Mouse (Mus musculus): Measurements from ENCODE around the gene Chrna9. TPM values are rescaled to one million over a fixed set of nuclear protein-coding genes. Genes with fewer than 3 reads are reported as not detected.
A peak's percentile ranks its signal among the peaks of the same experiment; 100 is the strongest.

Chrna9 gene
- polyA plus RNA-seq, 2 experiments, result 0.45 TPM; not detected in 1

DNA sequence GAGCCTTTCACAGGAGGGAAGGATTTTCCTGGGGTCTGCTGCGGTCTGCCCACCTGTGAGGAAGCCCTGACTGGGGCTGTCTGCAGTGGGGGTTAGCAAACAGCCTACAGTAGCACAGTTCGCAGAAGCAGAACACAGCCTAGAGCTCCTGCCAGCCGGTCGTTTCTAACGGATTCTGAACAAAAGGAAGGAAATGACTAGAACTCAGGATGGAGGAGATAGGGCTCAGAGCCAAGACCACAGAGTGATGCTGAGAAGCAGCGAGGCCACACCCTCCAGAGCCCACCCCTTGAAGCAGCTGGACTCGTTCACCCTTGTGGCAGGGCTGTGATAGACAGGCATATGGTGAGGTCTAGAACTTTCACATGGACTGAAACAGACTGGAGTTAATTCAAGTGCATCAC, 33.9 kb upstream of the Chrna9 start:
- DNase-seq (ENCODE audit: low spot score), result peak; percentile 45
- peaks cover 15% of the 10 kb centered on the region; the same call in 1 of the 2 replicates for H3K9me3 ChIP-seq (ENCODE audit: control insufficient read depth, low read length)

DNA sequence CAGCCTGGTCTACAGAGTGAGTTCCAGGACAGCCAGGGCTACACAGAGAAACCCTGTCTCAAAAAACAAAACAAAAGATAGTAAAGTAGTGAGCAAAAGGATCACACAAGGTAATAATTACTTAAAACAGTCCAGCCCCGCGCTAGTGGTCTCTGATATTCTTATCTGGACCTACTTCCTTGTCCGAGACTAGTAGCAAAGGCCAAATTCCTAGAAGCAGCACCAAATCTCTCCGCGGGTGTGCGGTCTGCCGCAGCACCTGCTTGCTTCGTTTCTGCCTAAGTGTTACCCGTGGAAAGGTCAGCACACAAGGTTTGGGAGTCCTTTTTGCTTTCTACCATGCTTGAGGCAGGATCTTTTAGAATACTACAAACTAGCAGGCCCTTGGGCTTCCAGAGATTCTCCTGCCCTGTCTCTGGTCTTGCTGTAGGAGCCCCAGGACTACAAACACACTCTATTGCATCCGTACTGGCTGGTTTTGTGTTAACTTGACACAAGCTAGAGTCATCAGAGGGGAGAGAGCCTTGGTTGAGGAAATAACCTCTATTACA, 32.8 kb upstream of the Chrna9 start:
- Histone ChIP-seq H3K36me3 (ENCODE audit: control insufficient read depth, insufficient read depth, low read length) (no peaks in the 10 kb centered on the region), H3K4me3 (replicated peaks; ENCODE audit: low read length) (no peak overlapping the region), H3K9ac (ENCODE audit: low read depth, low read length, severe bottlenecking) (no peak overlapping the region), H3K27ac (replicated peaks; ENCODE audit: low read depth, low read length) (no peak overlapping the region), H3K4me1 (ENCODE audit: control insufficient read depth, insufficient read depth, low read length) (no peaks in the 10 kb centered on the region), H3K27me3 (ENCODE audit: control insufficient read depth, insufficient read depth, low read length) (no peaks in the 10 kb centered on the region), H3K9me3 (ENCODE audit: control insufficient read depth, low read length) (peaks cover 15% of the 10 kb centered on the region; the same call in 1 of the 2 replicates), H3K4me2 (replicated peaks; ENCODE audit: low read depth, low read length, severe bottlenecking) (no peak overlapping the region)
- TF ChIP-seq POLR2A (IDR thresholded peaks at IDR 0.05; ENCODE audit: borderline replicate concordance, extremely low read depth, insufficient read depth, insufficient read length), result no peak
- no peak for DNase-seq (ENCODE audit: low spot score)
- ATAC-seq (ENCODE audit: low FRiP score, low read depth), result no peak
- 90% methylated on average over 10 of the region's 10 CpGs for WGBS

More for the DNA sequence above, 33.9 kb upstream of the Chrna9 start:
- Histone ChIP-seq H3K36me3 (ENCODE audit: control insufficient read depth, insufficient read depth, low read length) (no peaks in the 10 kb centered on the region), H3K27me3 (ENCODE audit: control insufficient read depth, insufficient read depth, low read length) (no peaks in the 10 kb centered on the region), H3K9ac (ENCODE audit: low read depth, low read length, severe bottlenecking) (no peak overlapping the region), H3K27ac (replicated peaks; ENCODE audit: low read depth, low read length) (0 out of 2 replicates have a peak overlapping the region, but pooled peaks have one; percentile 20), H3K4me1 (ENCODE audit: control insufficient read depth, insufficient read depth, low read length) (no peaks in the 10 kb centered on the region), H3K4me2 (replicated peaks; ENCODE audit: low read depth, low read length, severe bottlenecking) (no peak overlapping the region), H3K4me3 (replicated peaks; ENCODE audit: low read length) (no peak overlapping the region)
- TF ChIP-seq POLR2A (IDR thresholded peaks at IDR 0.05; ENCODE audit: borderline replicate concordance, extremely low read depth, insufficient read depth, insufficient read length), result no peak
- ATAC-seq (ENCODE audit: low FRiP score, low read depth), result peak; percentile 71
- 54% methylated on average over 7 of the region's 7 CpGs for WGBS

DNA sequence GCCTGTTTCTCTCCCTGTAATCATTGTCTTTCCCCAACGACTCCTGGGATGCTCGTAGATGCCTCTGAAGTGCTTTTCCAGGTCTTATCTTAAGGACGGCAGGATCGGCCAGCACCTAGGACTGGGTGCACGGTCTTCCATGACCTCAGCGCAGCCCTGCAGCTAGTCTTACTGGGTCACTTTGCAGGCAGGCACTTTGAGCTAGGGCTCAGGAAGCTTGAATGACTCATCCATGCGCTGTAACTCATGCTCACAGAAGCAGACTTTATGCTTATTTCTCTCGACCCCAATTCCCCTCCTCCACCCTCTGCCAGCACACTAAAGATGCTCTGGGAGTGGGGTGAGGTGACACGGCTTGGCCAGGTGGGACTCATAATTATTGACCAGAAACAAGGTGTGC, 31.9 kb upstream of the Chrna9 start:
- H3K27me3 ChIP-seq (ENCODE audit: control insufficient read depth, insufficient read depth, low read length), result no peaks in the 10 kb centered on the region
- TF ChIP-seq POLR2A (IDR thresholded peaks at IDR 0.05; ENCODE audit: borderline replicate concordance, extremely low read depth, insufficient read depth, insufficient read length), result no peak
- H3K27ac ChIP-seq (replicated peaks; ENCODE audit: low read depth, low read length), result no peak overlapping the region
- no peak overlapping the region for H3K9ac ChIP-seq (ENCODE audit: low read depth, low read length, severe bottlenecking)
- peaks cover 15% of the 10 kb centered on the region; the same call in 1 of the 2 replicates for H3K9me3 ChIP-seq (ENCODE audit: control insufficient read depth, low read length)
- DNase-seq (ENCODE audit: low spot score) (no peak), ATAC-seq (ENCODE audit: low FRiP score, low read depth) (no peak)
- H3K4me3 ChIP-seq (replicated peaks; ENCODE audit: low read length), result no peak overlapping the region
- 94% methylated on average over 9 of the region's 9 CpGs for WGBS
- H3K4me2 ChIP-seq (replicated peaks; ENCODE audit: low read depth, low read length, severe bottlenecking), result no peak overlapping the region
- H3K36me3 ChIP-seq (ENCODE audit: control insufficient read depth, insufficient read depth, low read length), result no peaks in the 10 kb centered on the region
- no peaks in the 10 kb centered on the region for H3K4me1 ChIP-seq (ENCODE audit: control insufficient read depth, insufficient read depth, low read length)

DNA sequence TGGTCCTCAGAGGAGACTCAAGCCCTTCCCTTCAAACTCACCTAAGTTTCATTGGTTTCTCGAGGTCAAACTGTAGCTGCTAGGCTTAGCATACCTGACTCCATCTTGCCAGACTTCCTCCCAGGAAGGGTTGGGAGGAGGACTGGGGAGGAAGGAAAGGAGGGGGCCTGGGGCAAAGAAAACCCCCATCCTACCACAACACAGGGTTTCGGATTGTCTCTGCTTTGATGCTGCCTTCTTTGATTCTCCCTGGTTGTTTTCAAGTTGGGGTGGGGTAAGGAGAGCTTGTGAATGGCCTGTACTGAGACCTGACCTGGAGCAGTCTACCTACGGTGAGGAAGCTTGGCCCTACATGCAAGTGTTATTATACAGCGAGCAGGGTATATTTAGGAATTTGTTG, 30.2 kb upstream of the Chrna9 start:
- 89% methylated on average over 4 of the region's 4 CpGs for WGBS
- Histone ChIP-seq H3K27me3 (ENCODE audit: control insufficient read depth, insufficient read depth, low read length) (no peaks in the 10 kb centered on the region), H3K9me3 (ENCODE audit: control insufficient read depth, low read length) (peaks cover 15% of the 10 kb centered on the region; the same call in 1 of the 2 replicates), H3K4me2 (replicated peaks; ENCODE audit: low read depth, low read length, severe bottlenecking) (no peak overlapping the region), H3K27ac (replicated peaks; ENCODE audit: low read depth, low read length) (no peak overlapping the region), H3K9ac (ENCODE audit: low read depth, low read length, severe bottlenecking) (no peak overlapping the region), H3K4me3 (replicated peaks; ENCODE audit: low read length) (no peak overlapping the region), H3K36me3 (ENCODE audit: control insufficient read depth, insufficient read depth, low read length) (no peaks in the 10 kb centered on the region), H3K4me1 (ENCODE audit: control insufficient read depth, insufficient read depth, low read length) (no peaks in the 10 kb centered on the region)
- DNase-seq (ENCODE audit: low spot score), result no peak
- ATAC-seq (ENCODE audit: low FRiP score, low read depth), result no peak
- TF ChIP-seq POLR2A (IDR thresholded peaks at IDR 0.05; ENCODE audit: borderline replicate concordance, extremely low read depth, insufficient read depth, insufficient read length), result no peak

DNA sequence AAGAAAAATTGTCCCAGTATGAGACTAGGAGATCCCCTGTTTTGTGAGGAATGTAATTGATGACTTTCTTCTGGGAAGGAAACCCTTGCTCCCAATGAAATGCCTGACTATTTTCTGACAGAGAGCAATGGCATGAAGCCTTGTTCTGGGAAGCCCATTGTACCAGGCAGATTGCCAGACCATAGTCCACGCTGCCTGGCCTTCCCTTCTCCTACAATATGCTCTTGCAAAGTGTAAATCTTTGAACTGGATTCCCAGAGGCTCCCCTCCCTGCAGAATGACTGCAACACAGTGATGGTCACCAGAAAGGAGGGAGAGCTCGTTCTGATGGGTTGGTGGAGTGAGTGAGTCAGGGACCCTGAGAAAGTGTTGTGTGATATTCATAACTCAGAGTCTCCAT, 26.0 kb upstream of the Chrna9 start:
- Histone ChIP-seq H3K4me3 (replicated peaks; ENCODE audit: low read length) (no peak overlapping the region), H3K9me3 (ENCODE audit: control insufficient read depth, low read length) (peaks cover 10% of the 10 kb centered on the region; the same call in 1 of the 2 replicates), H3K27ac (replicated peaks; ENCODE audit: low read depth, low read length) (no peak overlapping the region), H3K36me3 (ENCODE audit: control insufficient read depth, insufficient read depth, low read length) (no peaks in the 10 kb centered on the region), H3K9ac (ENCODE audit: low read depth, low read length, severe bottlenecking) (no peak overlapping the region), H3K4me2 (replicated peaks; ENCODE audit: low read depth, low read length, severe bottlenecking) (no peak overlapping the region), H3K27me3 (ENCODE audit: control insufficient read depth, insufficient read depth, low read length) (no peaks in the 10 kb centered on the region), H3K4me1 (ENCODE audit: control insufficient read depth, insufficient read depth, low read length) (no peaks in the 10 kb centered on the region)
- WGBS, result 69% methylated on average over 2 of the region's 2 CpGs
- ATAC-seq (ENCODE audit: low FRiP score, low read depth) (no peak), DNase-seq (ENCODE audit: low spot score) (no peak)
- TF ChIP-seq POLR2A (IDR thresholded peaks at IDR 0.05; ENCODE audit: borderline replicate concordance, extremely low read depth, insufficient read depth, insufficient read length), result no peak
